Mouse (Mus musculus): ENCODE measurements around the gene Adam11.
"Not testable (repeated sequence)": the region's sequence is repeated elsewhere in the genome, so short reads cannot be mapped to it uniquely, and the experiment has no call there.

Gene Adam11

GRCm38 (mm10) chr11:102761309-102762210 is at the start of gene Adam11:
Gene Adam11, plus strand, starts transcription at chr11:102761439.
- no peak for DNase-seq (ENCODE audit: low spot score in 2 of 2)

GRCm38 (mm10) chr11:102712411-102712810 is 48.8 kb upstream of the Adam11 start:
- no peak for DNase-seq (ENCODE audit: low spot score in 2 of 2)

DNA sequence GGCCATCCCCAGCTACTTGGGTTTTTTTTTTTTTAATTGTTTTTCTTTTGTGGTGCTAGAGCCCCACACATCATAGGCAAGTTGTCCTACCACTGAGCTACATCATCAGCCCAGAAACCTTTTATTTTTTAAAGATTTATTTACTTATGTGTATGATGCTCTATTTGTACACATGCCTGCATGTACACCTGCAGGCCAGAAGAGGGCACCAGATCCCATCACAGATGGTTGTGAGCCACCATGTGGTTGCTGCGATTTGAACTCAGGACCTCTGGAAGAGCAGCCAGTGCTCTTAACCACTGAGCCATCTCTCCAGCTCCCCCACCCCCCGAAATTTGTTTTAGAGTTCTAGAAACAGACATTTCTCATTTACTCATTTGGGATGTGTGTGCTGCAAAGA is 46.7 kb upstream of the Adam11 start:
- not testable (repeated sequence) for DNase-seq (ENCODE audit: low spot score in 2 of 2)

DNA sequence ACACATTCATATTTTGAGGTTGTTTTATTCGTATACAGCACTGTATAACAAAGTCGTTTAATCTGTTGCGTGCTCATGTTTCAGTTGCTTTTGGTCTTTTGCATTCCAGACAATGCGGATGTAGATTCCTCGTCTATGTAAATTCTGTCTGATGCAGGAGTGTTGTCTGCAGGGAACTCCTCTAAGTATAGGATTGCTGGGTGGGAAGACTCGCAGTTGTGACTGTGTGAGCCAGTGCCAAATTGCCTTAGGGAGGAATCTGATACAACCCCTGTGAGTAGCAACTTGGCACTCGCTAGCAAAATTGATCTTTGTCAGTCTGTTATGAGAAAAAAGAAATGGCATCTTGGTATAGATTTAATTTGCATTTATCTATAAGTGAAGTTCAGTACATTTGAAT is 45.1 kb upstream of the Adam11 start:
- no peak for DNase-seq (ENCODE audit: low spot score in 2 of 2)

DNA sequence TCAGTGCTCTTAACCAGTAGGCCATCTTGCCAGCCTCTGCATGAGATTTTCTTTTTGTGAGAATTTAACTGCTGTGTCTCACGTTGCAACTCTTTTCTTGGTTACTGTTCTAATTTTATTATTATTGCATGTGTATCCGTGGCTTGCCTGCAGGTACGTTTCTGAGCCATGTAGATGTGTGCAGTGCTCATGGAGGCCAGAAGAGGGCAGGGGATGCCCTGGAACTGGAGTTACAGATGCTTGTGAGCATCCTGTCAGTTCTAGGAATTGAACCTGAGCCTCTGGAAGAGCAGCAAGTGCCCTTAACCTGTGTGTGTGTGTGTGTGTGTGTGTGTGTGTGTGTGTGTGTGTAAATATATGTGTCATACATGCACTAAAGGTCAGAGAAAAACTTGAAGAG is 35.7 kb upstream of the Adam11 start:
- DNase-seq (ENCODE audit: low spot score in 2 of 2): no peak

DNA sequence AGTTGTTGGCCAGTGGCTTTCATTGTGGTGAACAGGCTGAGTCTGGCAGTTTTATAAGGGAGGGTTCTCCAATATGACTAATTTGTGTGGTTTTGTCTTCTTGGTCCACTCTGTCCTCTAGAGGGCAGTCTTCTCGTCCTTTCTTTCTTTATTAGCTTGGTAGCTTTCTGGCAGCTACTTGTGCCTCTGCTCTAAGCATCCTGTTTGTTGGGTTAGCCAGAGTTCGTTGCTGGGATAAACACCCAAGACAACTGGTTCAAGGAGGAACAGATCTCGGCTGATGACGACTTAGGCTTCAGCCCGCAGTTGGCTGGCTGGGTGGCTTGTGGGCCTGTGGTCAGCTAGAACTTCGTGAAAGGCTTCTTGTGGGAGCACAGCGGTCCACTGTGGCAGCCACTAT is 32.6 kb upstream of the Adam11 start:
- no peak for DNase-seq (ENCODE audit: low spot score in 2 of 2)

- no peak for DNase-seq (ENCODE audit: low spot score in 2 of 2)
Measured at GRCm38 (mm10) chr11:102729835-102730234, 31.4 kb upstream of the Adam11 start.

GRCm38 (mm10) chr11:102731366-102731765 is 29.9 kb upstream of the Adam11 start:
- no peak for DNase-seq (ENCODE audit: low spot score in 2 of 2)

- DNase-seq (ENCODE audit: low spot score in 2 of 2): no peak
Measured at GRCm38 (mm10) chr11:102733146-102733545, 28.1 kb upstream of the Adam11 start.

DNA sequence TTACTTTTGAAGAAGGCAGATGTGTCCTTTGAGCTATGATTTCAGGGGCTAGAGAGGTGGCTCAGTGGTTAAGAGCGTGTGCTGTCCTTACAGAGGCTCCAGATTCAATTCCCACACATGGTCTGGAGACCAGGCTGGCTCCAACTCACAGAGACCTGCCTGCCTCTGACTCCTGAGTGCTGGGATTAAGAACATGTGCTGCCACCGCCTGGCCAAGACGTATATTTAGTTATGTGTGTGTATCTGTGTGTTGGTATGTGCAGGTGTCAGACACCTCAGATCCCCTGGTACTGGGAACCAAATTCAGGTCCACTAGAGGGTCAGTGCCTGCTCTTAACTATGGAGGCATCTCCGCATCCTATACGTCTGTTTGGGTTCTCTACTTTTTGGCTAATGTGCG is 26.3 kb upstream of the Adam11 start:
- no peak for DNase-seq (ENCODE audit: low spot score in 2 of 2)

GRCm38 (mm10) chr11:102738046-102738445 is 23.2 kb upstream of the Adam11 start:
- DNase-seq (ENCODE audit: low spot score in 2 of 2): no peak

DNA sequence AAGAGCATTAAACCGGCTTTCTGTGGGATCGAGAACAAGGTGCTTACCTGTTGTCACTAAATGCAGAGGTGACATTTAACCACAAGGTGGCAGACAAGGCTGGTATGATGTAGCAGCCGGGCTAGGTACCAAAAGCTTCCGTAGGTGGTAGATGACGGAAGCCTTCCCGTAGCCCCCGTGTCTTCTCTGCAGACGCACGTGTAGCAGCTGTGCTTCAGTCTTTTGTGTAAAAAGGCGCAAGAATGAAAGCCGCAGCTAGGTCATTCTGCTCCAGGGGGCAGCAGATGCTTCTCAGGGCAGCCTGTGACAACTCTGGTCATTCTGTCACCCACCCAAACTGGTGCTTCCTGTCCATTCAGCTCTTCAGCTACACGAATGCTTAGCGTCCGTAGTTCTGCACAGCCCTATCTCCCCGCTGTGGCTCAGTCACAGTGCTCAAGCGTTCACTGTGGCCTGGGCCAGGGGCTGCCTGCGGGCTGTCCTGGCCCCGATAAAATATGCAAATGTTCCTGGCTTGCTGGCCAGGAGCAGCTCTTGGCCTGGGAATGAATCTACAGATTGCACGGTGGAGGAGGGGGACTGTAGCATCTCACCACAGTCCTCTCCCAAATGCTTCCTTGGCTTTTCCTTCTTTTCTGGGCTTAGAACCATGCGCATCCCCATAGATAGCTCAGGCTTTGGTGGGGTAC is 21.8 kb upstream of the Adam11 start:
- DNase-seq (ENCODE audit: low spot score in 2 of 2): peak; percentile 50 to 59

DNA sequence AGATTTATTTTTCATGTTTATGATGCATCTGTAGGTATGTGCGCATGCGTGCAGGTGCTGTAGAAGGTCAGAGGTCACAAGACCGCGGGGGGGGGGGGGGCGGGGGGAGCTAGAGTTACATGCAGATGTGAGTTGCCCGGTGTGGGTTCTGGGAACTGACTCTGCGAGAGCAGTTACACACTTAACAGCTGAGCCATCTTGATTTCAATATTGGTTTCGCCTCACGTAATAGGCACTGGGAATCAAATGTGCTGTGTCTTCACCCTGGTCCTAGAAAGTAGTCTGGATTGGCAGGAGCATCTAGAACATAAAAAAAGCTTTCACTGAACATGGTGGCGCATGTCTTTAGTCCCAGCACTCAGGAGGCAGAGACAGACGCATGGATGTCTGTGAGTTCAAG is 20.6 kb upstream of the Adam11 start:
- no peak for DNase-seq (ENCODE audit: low spot score in 2 of 2)

DNA sequence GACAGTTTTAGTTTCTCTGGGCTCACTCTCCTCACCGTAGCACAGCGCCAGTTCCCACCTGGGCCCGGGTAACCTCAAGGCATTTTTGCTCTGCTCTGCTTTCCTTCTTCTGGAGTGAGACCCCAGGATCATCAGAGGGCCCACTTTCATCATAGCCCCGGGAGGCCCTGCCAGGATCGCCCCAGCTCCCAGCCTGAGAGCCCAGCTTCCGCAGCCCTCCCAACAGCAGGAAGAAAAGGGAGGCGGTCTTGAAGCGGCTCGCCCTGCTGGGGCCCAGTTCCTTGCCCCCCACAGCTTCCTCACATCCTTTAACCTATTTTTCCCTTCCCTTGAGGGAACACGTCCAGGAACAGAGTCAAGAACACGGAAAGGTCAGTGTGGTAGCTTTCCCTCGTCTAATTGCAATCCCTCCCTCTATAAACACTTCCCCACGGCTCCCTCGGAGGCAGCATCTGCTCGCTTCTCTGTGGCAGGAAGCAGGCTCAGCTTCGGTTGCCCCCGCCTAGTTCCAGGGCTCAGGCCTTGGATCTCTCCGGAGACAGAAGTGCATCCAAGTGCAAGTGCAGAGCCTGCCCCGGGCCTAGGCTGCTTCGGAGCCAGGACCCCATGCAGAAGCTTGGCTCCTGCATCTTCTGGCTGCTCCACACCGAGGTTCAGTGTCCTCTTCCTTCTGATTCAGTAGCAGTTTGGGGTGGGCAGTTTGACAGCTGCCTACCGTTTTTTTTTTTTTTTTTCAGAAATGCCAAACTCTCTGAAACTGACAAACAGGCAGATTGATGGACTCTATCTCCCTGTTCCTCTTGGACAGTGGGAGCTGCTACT is 19.9 kb upstream of the Adam11 start:
- no peak for DNase-seq (ENCODE audit: low spot score in 2 of 2)

DNA sequence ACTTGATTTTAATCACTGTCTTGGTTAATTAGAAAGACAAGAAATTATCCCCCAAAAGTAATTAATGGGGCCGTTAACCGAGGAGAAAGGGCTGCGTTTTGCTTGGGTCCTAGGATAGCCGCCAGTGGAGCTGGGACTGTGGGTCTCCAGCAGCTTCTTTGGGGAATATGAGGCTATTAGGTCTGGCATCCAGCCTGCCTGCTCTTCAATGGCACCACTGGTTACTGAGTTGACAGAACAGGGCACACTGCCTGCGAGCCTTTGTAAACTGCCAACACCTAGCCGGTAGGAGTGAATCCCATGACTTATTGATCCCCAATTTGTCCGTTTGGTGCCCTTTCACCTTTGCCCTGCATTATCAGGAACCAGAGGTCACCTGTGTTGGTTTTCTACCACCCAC is 19.2 kb upstream of the Adam11 start:
- DNase-seq (ENCODE audit: low spot score in 2 of 2): no peak

- DNase-seq (ENCODE audit: low spot score in 2 of 2): no peak
Measured at GRCm38 (mm10) chr11:102742843-102743242, 18.4 kb upstream of the Adam11 start.

DNA sequence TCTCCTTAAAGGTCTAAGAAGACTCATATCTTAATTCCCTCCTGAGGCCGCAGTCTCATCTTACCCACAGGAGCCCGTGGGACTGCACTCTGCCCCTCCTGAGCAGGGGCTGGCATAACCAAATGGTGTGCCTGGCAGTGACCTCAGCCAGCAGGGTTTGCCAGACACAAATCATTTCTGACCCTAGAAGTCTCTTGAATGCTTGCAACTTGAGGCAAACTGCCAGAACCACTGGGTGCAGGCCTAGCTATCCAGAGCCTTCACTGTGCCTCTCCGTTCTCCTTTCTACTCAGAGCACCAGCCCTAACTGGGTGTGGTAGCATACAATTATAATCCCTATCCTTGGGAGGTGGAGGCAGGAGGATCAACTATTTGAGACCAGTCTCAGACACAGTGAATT is 16.5 kb upstream of the Adam11 start:
- DNase-seq (ENCODE audit: low spot score in 2 of 2): no peak

DNA sequence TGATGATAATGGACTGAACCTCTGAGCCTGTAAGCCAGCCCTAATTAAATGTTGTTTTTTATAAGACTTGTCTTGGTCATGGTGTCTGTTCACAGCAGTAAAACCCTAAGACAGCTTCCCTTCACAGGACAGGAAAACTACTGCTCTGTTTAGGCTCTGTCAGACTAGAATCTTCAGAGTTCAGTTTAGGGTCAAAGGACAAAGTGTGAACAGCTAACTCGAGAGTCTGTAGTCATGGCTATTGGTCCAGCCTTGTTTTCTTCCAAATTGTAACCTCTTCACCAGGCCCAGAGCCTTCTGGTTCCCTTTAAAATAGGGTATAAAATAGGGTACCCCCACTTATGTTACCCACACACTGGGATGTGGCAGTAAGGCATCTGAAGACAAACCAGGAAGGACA is 13.4 kb upstream of the Adam11 start:
- DNase-seq (ENCODE audit: low spot score in 2 of 2): no peak

DNA sequence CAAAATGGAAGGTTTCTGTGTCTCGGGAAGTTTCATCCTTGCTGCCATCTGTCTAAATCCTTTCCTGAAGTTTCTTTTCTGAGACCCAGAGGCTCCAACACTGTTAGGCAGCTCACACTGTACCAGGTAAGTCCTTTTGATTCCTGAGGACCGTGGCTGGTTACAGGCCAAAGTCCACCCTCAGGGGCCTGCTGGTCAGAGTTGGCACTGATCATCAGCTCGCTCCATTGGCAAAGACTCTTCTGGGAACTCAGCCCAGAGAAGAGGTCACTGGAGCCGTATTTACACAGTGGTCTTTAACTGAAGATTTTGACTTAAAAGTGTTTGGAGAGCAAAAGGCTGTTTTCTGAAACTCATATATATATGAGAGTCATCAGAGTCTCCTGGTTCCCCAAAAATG is 12.9 kb upstream of the Adam11 start:
- no peak for DNase-seq (ENCODE audit: low spot score in 2 of 2)

GRCm38 (mm10) chr11:102749712-102750111 is 11.5 kb upstream of the Adam11 start:
- no peak for DNase-seq (ENCODE audit: low spot score in 2 of 2)

- DNase-seq (ENCODE audit: low spot score in 2 of 2): no peak
Measured at GRCm38 (mm10) chr11:102752896-102753590, 8.2 kb upstream of the Adam11 start.

Data from frontal cortex, postnatal 14 days (tissue).